1 mouse cellular context compared by ENCODE assay signal in genomic region chr5:139496939-139497338, GRCm38 (mm10).
TF ChIP-seq lines count a peak whose summit lies in the region.

No protein-coding gene starts in this region.

TF ChIP-seq in MEL, 35 proteins besides CTCF, POLR2A, EP300 and RAD21:
- TF ChIP-seq SMC3 (IDR thresholded peaks at IDR 0.05; ENCODE audit: low read depth, low read length) (peak; percentile 24; the same call in 1 of the 2 replicates), ZMIZ1 (IDR thresholded peaks at IDR 0.05; ENCODE audit: low read depth, low read length) (no peak)
